Mouse (Mus musculus) intestine, embryonic 14.5 days (tissue): ENCODE results near the gene Srgn. TPM values are rescaled to one million over a fixed set of nuclear protein-coding genes. Genes with fewer than 3 reads are reported as not detected.

ENCODE experiments used
- ATAC-seq: fragments of 200-750 bp; cut with Nextera tagmentation; replicated peaks from 2 replicates; pipeline ENCODE4 v1.8.0; 2017; ENCODE audit warnings: low read depth, moderate number of reproducible peaks, moderate TSS enrichment, moderate library complexity; ENCODE audit not compliant: low FRiP score, low TSS enrichment
- DNase-seq: peaks from one replicate; pipeline ENCODE4 v3.0.0-alpha.2; 2018; ENCODE audit warnings: low spot score
- H3K27ac ChIP-seq: fragments of 300-500 bp; sonication (generic); 2 replicates; pipeline ENCODE4 v1.5.1; 2014; ENCODE audit warnings: low read depth, mild to moderate bottlenecking, control low read depth
- H3K27me3 ChIP-seq: fragments of 300-500 bp; sonication (generic); replicated peaks from 2 replicates; pipeline ENCODE4 v1.6.1; 2014; ENCODE audit warnings: low read length, control low read depth; ENCODE audit not compliant: control insufficient read depth, insufficient read depth
- H3K36me3 ChIP-seq: fragments of 300-500 bp; sonication (generic); 2 replicates; pipeline ENCODE4 v1.6.1; 2014; ENCODE audit warnings: low read length, control low read depth; ENCODE audit not compliant: control insufficient read depth, insufficient read depth
- H3K4me1 ChIP-seq: fragments of 300-500 bp; sonication (generic); replicated peaks from 2 replicates; pipeline ENCODE4 v1.6.1; 2014; ENCODE audit warnings: low read length, control low read depth, mixed read lengths; ENCODE audit not compliant: control insufficient read depth, insufficient read depth
- H3K4me2 ChIP-seq: fragments of 300-500 bp; sonication (generic); 2 replicates; pipeline ENCODE4 v1.6.1; 2014; ENCODE audit warnings: low read length
- H3K4me3 ChIP-seq: fragments of 300-500 bp; sonication (generic); 2 replicates; pipeline ENCODE4 v1.5.1; 2014; ENCODE audit warnings: low read depth, low read length, control low read depth, mixed read lengths
- H3K9ac ChIP-seq: fragments of 300-500 bp; sonication (generic); 2 replicates; pipeline ENCODE4 v1.6.1; 2014; ENCODE audit warnings: mild to moderate bottlenecking, low read length
- H3K9me3 ChIP-seq: fragments of 300-500 bp; sonication (generic); 2 replicates; pipeline ENCODE4 v1.6.1; 2016; ENCODE audit warnings: low read length, control low read depth; ENCODE audit not compliant: control insufficient read depth
- WGBS: fragments of 180-500 bp; shearing (Covaris S2); extraction: QIAGEN DNeasy Blood & Tissue Kit; methylation state at CpG from one replicate; pipeline ENCODE4 v1.1.7; 2014; 5-methylcytosine and 5-hydroxymethylcytosine counted together
- polyA plus RNA-seq: library from polyadenylated mRNA; unstranded; fragments of >200 nt; fragmentation: Nextera tagmentation; extraction: Ambion mirVana; gene quantifications from 2 replicates; pipeline ENCODE4 v1.2.1, GENCODE M21; 2014

The Srgn gene
- polyA plus RNA-seq, 1 experiment from 2014 or later, result 11.8 TPM

GRCm38 (mm10) chr10:62540800-62541199 is 13.5 kb upstream of the Srgn start:
- H3K4me1 ChIP-seq, result no peaks in the 10 kb centered on the region
- 67% methylated on average over 3 of the region's 3 CpGs for WGBS

GRCm38 (mm10) chr10:62534509-62534908 is 7.3 kb upstream of the Srgn start:
- DNase-seq (no peak), ATAC-seq (no peak)

More at GRCm38 (mm10) chr10:62540800-62541199, 13.5 kb upstream of the Srgn start:
- H3K27me3 ChIP-seq, result no peaks in the 10 kb centered on the region
- no peak overlapping the region for H3K4me3 ChIP-seq
- no peaks in the 10 kb centered on the region for H3K36me3 ChIP-seq
- H3K9ac ChIP-seq, result no peak overlapping the region
- H3K27ac ChIP-seq, result no peak overlapping the region
- ATAC-seq (no peak), DNase-seq (no peak)
- no peak overlapping the region for H3K4me2 ChIP-seq
- no peaks in the 10 kb centered on the region for H3K9me3 ChIP-seq

GRCm38 (mm10) chr10:62532832-62533231 is 5.6 kb upstream of the Srgn start:
- whole genome bisulfite sequencing, result 64% methylated on average over 2 of the region's 2 CpGs
- Histone ChIP-seq H3K27ac (no peak overlapping the region), H3K9ac (no peak overlapping the region), H3K36me3 (no peaks in the 10 kb centered on the region), H3K4me1 (no peaks in the 10 kb centered on the region), H3K4me3 (no peak overlapping the region), H3K27me3 (no peaks in the 10 kb centered on the region), H3K4me2 (no peak overlapping the region), H3K9me3 (no peaks in the 10 kb centered on the region)
- no peak for ATAC-seq
- DNase-seq, result no peak

More at GRCm38 (mm10) chr10:62534509-62534908, 7.3 kb upstream of the Srgn start:
- H3K4me3 ChIP-seq, result no peak overlapping the region
- 73% methylated on average over 7 of the region's 7 CpGs for WGBS
- H3K27ac ChIP-seq, result no peak overlapping the region
- no peak overlapping the region for H3K4me2 ChIP-seq
- H3K9ac ChIP-seq, result no peak overlapping the region
- no peaks in the 10 kb centered on the region for H3K4me1 ChIP-seq
- no peaks in the 10 kb centered on the region for H3K27me3 ChIP-seq
- H3K9me3 ChIP-seq, result no peaks in the 10 kb centered on the region
- H3K36me3 ChIP-seq, result no peaks in the 10 kb centered on the region

GRCm38 (mm10) chr10:62530183-62530582 is 2.9 kb upstream of the Srgn start:
- WGBS, result 77% methylated on average over 9 of the region's 9 CpGs
- H3K27ac ChIP-seq, result no peak overlapping the region
- H3K27me3 ChIP-seq, result no peaks in the 10 kb centered on the region
- H3K4me1 ChIP-seq, result no peaks in the 10 kb centered on the region
- no peaks in the 10 kb centered on the region for H3K9me3 ChIP-seq
- H3K4me3 ChIP-seq, result no peak overlapping the region
- no peak overlapping the region for H3K9ac ChIP-seq
- DNase-seq, result no peak
- no peak for ATAC-seq
- no peaks in the 10 kb centered on the region for H3K36me3 ChIP-seq
- no peak overlapping the region for H3K4me2 ChIP-seq

- Histone ChIP-seq H3K4me2 (no peak overlapping the region), H3K4me3 (no peak overlapping the region), H3K9ac (no peak overlapping the region), H3K27me3 (no peaks in the 10 kb centered on the region), H3K4me1 (no peaks in the 10 kb centered on the region), H3K27ac (no peak overlapping the region), H3K36me3 (no peaks in the 10 kb centered on the region), H3K9me3 (no peaks in the 10 kb centered on the region)
- 70% methylated on average over 7 of the region's 7 CpGs for WGBS
- DNase-seq (no peak), ATAC-seq (0 out of 2 replicates have a peak, but pooled peaks have one; percentile 43)
These were observed 4.8 kb downstream of the Srgn start for GRCm38 (mm10) chr10:62522346-62522950.

GRCm38 (mm10) chr10:62521763-62522162 is 5.5 kb downstream of the Srgn start:
- Histone ChIP-seq H3K4me1 (no peaks in the 10 kb centered on the region), H3K27ac (no peak overlapping the region), H3K27me3 (no peaks in the 10 kb centered on the region), H3K4me3 (no peak overlapping the region), H3K9me3 (no peaks in the 10 kb centered on the region), H3K4me2 (no peak overlapping the region), H3K36me3 (no peaks in the 10 kb centered on the region), H3K9ac (no peak overlapping the region)
- 58% methylated on average over 4 of the region's 4 CpGs for WGBS
- 0 out of 2 replicates have a peak, but pooled peaks have one; percentile 36 for ATAC-seq
- no peak for DNase-seq

GRCm38 (mm10) chr10:62520911-62521310 is 6.3 kb downstream of the Srgn start:
- ATAC-seq, result no peak
- Histone ChIP-seq H3K27me3 (no peaks in the 10 kb centered on the region), H3K9ac (no peak overlapping the region), H3K4me1 (no peaks in the 10 kb centered on the region), H3K36me3 (no peaks in the 10 kb centered on the region), H3K4me3 (no peak overlapping the region), H3K4me2 (no peak overlapping the region), H3K9me3 (no peaks in the 10 kb centered on the region), H3K27ac (no peak overlapping the region)
- no peak for DNase-seq
- 68% methylated on average over 2 of the region's 2 CpGs for WGBS

GRCm38 (mm10) chr10:62517511-62517910 is 9.7 kb downstream of the Srgn start:
- H3K4me3 ChIP-seq, result no peak overlapping the region
- WGBS, result 86% methylated on average over 6 of the region's 6 CpGs
- no peak overlapping the region for H3K9ac ChIP-seq
- no peaks in the 10 kb centered on the region for H3K9me3 ChIP-seq
- H3K36me3 ChIP-seq, result no peaks in the 10 kb centered on the region
- no peak for ATAC-seq
- no peaks in the 10 kb centered on the region for H3K27me3 ChIP-seq
- H3K27ac ChIP-seq, result no peak overlapping the region
- H3K4me1 ChIP-seq, result no peaks in the 10 kb centered on the region
- no peak overlapping the region for H3K4me2 ChIP-seq
- DNase-seq, result no peak

- 87% methylated on average over 4 of the region's 4 CpGs for WGBS
- ATAC-seq (no peak), DNase-seq (no peak)
- Histone ChIP-seq H3K27me3 (peaks cover 4% of the 10 kb centered on the region; the same call in 1 of the 2 replicates), H3K4me3 (no peak overlapping the region), H3K27ac (no peak overlapping the region), H3K4me2 (no peak overlapping the region), H3K9me3 (no peaks in the 10 kb centered on the region), H3K9ac (no peak overlapping the region), H3K36me3 (no peaks in the 10 kb centered on the region), H3K4me1 (peaks cover 7% of the 10 kb centered on the region; the same call in 1 of the 2 replicates)
These were observed 14.4 kb downstream of the Srgn start for GRCm38 (mm10) chr10:62512855-62513254.
